Mouse (Mus musculus) stomach, postnatal 0 days (tissue): Measurements from ENCODE around the gene Gramd2.

Experiments
- CTCF ChIP-seq: IDR thresholded peaks from 2 replicates; pipeline ENCODE4 v1.5.1; 2016; ENCODE audit warnings: antibody characterized with exemption, low read depth, mild to moderate bottlenecking, moderate library complexity
- EP300 ChIP-seq: optimal IDR thresholded peaks from 2 replicates; pipeline ENCODE3; 2016; ENCODE audit warnings: antibody characterized with exemption

GRCm38 (mm10) chr9:59749581-59750265 is 69.8 kb downstream of the Gramd2 start:
- TF ChIP-seq CTCF: no peak
- TF ChIP-seq EP300: no peak
